Mouse (Mus musculus): ENCODE results near the gene Bet1l. TPM values are rescaled to one million over a fixed set of nuclear protein-coding genes. Genes with fewer than 3 reads are reported as not detected.
A peak's percentile ranks its signal among the peaks of the same experiment; 100 is the strongest.

Gene Bet1l
- polyA plus RNA-seq, 1 experiment from 2014 or later: 44.3 TPM

DNA sequence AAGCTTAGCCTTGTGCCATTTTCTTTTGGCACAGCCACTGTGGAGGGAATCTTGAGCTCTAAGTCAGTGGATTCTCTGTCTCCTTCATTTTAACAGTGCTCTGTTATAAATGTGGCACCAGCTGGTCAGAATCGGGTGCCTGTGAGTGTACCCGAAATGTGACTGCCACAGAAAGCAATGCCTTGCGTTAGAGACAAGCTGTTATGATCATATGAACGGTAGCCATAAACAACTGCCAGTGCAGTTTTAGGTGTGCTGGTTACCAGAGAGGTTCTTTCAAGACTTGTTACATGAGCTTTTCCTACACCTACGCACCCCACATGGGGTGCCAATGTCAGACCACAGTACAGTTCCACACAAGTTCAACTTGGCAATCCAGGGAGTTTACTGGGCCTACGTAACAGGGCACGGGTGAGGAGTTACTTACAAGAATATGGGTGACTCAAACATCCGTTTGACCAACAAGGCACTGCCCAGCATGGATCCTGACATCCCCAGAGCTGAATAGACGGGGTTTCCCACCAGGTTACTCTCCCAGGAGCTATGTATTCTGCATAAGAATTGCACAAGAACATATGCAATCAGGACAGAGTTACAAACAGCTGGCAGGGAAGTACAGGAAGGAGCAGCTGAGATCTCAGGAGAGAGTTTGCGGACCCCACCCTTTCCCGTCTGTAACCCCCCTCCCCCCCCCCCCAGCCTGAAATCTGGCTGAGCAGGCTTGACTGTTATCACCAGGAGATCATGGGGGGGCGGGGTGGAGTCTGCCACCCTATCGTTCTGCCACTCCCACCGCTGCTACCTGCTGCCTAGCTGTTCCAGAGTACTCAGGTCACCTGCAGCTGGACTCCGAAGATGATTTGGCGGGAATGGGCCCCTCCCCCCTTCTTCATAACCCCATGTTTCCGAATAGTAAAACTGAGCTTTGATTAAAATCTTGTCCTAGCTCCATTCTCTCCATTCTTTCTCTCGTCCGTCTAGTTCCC, 16.3 kb downstream of the Bet1l start:
- Histone ChIP-seq H3K9ac (no peak overlapping the region), H3K27ac (replicated peaks) (no peak overlapping the region), H3K36me3 (no peaks in the 10 kb centered on the region), H3K9me3 (no peaks in the 10 kb centered on the region), H3K4me1 (replicated peaks) (no peaks in the 10 kb centered on the region), H3K4me2 (no peak overlapping the region), H3K27me3 (peaks cover 7% of the 10 kb centered on the region; the same call in 1 of the 2 replicates), H3K4me3 (no peak overlapping the region)
- WGBS: 39% methylated on average over 19 of the region's 19 CpGs
- ATAC-seq (ENCODE audit: low FRiP score, low read depth): no peak

DNA sequence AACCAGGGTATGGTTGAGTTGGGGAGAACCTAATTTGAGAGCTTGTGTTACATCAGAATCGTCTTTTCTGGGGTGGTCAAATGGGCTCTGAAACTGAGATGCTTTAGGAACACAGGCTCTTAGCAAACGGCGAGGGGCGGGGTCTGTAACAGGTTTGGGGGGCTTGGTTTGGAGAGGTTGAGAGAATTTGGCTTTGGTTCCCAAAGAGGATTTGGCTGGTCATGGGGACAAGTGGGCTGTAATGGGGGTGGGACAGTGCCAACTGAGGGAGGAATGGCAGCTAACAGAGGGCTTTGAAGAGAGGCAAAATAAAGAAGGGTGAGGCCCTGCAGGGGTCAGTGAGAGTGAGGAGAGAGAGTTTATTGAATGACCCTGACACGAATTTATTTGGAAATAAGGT, 17.8 kb downstream of the Bet1l start:
- Histone ChIP-seq H3K4me3 (no peak overlapping the region), H3K4me1 (replicated peaks) (no peaks in the 10 kb centered on the region), H3K4me2 (no peak overlapping the region), H3K9ac (no peak overlapping the region), H3K36me3 (no peaks in the 10 kb centered on the region), H3K27ac (replicated peaks) (no peak overlapping the region), H3K9me3 (no peaks in the 10 kb centered on the region), H3K27me3 (peaks cover 7% of the 10 kb centered on the region; the same call in 1 of the 2 replicates)
- ATAC-seq (ENCODE audit: low FRiP score, low read depth): no peak
- 70% methylated on average over 5 of the region's 5 CpGs for WGBS

DNA sequence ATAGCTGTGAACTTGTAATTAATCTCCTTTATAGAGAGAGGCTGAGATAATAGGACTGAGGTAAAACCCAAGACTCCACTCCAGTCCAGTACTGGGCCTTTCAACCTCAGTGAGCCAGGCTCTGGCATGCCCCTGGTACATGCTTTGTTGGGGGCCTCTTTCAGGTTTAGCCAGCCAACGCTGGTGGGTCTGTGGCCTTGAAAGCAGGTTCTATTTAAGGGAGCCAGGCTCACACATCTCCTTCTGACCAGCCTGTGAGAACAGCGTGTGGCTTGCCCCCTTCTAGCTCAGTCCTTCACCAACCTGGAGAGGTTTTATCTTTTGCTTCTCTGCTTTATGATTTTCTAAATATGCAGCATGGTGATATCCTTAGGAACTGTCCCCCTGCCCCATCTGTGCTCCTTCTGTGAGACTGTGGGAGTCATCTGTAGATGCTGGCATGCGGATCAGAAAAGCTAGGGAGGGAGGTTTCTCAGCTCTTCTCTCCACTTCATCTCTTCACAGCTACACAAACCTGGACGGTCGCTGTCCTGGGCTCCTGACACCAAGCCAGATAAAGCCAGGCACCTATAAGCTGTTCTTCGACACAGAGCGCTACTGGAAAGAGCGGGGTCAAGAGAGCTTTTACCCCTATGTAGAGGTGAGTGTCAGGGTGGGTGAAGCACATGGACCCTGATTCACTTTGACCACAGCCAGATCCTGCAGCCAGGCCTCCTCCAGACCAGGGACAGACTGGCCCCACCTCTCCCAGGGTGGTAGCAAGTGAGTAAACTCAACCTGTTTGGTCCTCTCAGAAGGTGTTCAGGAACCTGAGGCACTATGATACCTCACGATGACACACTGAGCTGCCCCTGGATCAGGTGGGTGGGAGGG, 20.9 kb downstream of the Bet1l start:
- Histone ChIP-seq H3K4me3 (no peak overlapping the region), H3K27ac (replicated peaks) (no peak overlapping the region), H3K27me3 (peaks cover 5% of the 10 kb centered on the region; the same call in 1 of the 2 replicates), H3K4me2 (no peak overlapping the region), H3K4me1 (replicated peaks) (no peaks in the 10 kb centered on the region), H3K9me3 (no peaks in the 10 kb centered on the region), H3K36me3 (no peaks in the 10 kb centered on the region), H3K9ac (no peak overlapping the region)
- 89% methylated on average over 9 of the region's 9 CpGs for whole genome bisulfite sequencing
- ATAC-seq (ENCODE audit: low FRiP score, low read depth): no peak

DNA sequence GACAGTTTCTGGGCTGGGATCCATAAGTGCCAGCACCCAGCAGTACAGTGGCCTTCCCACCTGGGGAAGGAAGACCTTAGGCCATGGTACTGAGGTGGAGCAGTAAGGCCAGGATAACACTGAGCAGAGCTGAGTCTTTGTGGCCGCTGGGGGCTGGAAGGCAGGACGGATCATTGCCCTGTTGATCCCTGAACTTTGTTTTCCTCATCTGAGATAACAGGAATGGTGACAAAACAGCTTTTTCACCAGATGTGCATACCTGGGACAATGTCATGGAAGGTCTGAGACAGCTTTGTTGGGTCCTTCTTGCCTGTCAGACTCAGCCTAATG, 21.7 kb downstream of the Bet1l start:
- no peaks in the 10 kb centered on the region for H3K36me3 ChIP-seq
- no peak overlapping the region for H3K4me2 ChIP-seq
- H3K4me3 ChIP-seq: no peak overlapping the region
- H3K27me3 ChIP-seq: peaks cover under 1% of the 10 kb centered on the region; the same call in 1 of the 2 replicates
- 85% methylated on average over 2 of the region's 2 CpGs for WGBS
- H3K9me3 ChIP-seq: no peaks in the 10 kb centered on the region
- no peak overlapping the region for H3K27ac ChIP-seq (replicated peaks)
- H3K9ac ChIP-seq: no peak overlapping the region
- peak; percentile 27; the same call in 1 of the 2 replicates for ATAC-seq (ENCODE audit: low FRiP score, low read depth)
- no peaks in the 10 kb centered on the region for H3K4me1 ChIP-seq (replicated peaks)

DNA sequence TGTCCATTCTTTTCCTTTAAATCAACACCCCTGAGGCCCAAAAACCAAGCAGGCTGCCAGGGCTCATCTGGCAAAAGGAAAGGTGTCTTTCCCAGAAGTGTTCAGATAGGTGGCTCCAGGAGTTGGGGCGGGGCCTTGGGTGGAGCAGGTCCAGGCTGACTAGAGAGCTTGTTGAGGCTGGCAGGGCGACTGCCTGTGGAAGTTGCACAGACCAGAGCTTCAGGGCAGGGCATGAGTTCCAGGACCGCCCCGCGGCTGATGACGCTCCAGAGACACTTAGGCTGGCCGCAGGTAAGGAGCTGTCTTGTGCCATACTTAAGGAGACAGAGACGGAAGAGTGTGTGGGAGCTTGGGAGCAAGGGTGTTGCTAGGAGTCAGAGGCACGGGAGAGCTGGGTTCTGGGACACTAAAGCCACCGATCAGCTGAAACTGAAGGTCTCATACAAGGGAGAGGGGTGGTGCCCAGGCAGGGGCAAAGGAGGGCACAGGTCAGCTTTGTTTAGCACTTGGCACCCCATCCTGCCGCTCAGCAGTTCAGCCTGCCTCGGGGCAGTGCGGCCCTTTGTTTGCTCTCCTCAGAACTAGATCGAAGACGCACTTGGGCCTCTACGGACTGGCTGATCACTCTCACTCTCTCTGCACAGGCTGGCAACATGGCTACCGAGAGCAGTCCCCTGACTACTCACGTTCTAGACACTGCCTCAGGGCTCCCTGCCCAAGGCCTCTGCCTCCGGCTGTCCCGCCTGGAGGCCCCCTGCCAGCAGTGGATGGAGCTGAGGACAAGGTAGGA, 22.2 kb downstream of the Bet1l start, which contains the start of gene Urah:
Gene Urah, plus strand, starts transcription at position 51 of the 790 bp plus-strand sequence.
- ATAC-seq (ENCODE audit: low FRiP score, low read depth): no peak
- Histone ChIP-seq H3K4me2 (no peak within 1 kb of the TSS), H3K4me3 (no peak within 1 kb of the TSS), H3K9ac (no peak within 1 kb of the TSS), H3K9me3 (no peaks in the 10 kb centered on the region), H3K27ac (replicated peaks) (no peak within 1 kb of the TSS), H3K36me3 (no peaks in the 10 kb centered on the region), H3K4me1 (replicated peaks) (no peaks in the 10 kb centered on the region), H3K27me3 (no peaks in the 10 kb centered on the region)
- 48% methylated on average over 20 of the region's 20 CpGs for WGBS

DNA sequence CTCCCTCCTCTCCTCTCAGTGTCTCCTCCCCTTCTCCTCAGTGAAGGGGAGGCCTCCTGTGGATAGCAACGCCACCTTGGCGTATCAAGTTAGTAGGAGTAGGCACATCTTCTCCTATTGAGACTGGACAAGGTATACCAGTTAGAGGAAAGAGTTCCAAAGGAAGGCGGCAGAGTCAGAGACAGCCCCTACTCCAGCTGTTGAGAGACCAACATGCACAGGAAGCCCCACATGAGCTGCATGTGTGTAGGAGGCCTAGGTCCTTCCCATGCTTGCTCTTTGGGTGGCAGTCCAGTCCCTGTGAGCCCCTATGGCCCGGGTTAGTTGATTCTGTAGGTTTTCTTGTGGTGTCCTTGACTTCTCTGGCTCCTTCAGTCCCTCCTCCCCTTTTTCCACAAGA, 24.0 kb downstream of the Bet1l start:
- no peak overlapping the region for H3K4me3 ChIP-seq
- no peaks in the 10 kb centered on the region for H3K36me3 ChIP-seq
- ATAC-seq (ENCODE audit: low FRiP score, low read depth): no peak
- H3K4me2 ChIP-seq: no peak overlapping the region
- no peaks in the 10 kb centered on the region for H3K27me3 ChIP-seq
- no peaks in the 10 kb centered on the region for H3K4me1 ChIP-seq (replicated peaks)
- H3K27ac ChIP-seq (replicated peaks): no peak overlapping the region
- H3K9me3 ChIP-seq: no peaks in the 10 kb centered on the region
- no peak overlapping the region for H3K9ac ChIP-seq
- WGBS: 80% methylated on average over 4 of the region's 4 CpGs

DNA sequence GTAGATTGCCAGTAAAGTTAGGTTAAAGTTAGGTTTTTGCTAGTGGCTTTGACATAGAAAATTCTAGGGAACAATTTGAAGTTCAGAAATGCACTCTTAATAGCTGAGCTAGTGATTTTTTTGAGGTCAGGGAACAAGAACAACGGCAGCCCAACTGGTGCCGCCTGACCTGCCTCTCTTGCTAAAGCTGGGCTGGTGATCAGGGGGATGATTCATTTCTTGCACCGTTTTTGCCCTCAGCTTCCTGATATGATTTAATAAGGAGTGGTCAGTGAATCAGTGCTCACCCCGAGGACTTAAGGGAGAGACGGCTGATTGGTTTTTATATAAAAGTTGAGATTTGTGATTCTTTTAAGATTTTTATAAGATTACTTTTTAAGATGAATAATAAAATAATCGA, 25.9 kb downstream of the Bet1l start:
- H3K27me3 ChIP-seq: no peaks in the 10 kb centered on the region
- no peaks in the 10 kb centered on the region for H3K9me3 ChIP-seq
- H3K4me3 ChIP-seq: no peak overlapping the region
- WGBS: 69% methylated on average over 6 of the region's 6 CpGs
- H3K27ac ChIP-seq (replicated peaks): no peak overlapping the region
- H3K4me1 ChIP-seq (replicated peaks): 0 out of 2 replicates have a peak, but pooled peaks cover 4% of the 10 kb centered on the region
- no peak overlapping the region for H3K4me2 ChIP-seq
- H3K9ac ChIP-seq: no peak overlapping the region
- ATAC-seq (ENCODE audit: low FRiP score, low read depth): no peak
- no peaks in the 10 kb centered on the region for H3K36me3 ChIP-seq

DNA sequence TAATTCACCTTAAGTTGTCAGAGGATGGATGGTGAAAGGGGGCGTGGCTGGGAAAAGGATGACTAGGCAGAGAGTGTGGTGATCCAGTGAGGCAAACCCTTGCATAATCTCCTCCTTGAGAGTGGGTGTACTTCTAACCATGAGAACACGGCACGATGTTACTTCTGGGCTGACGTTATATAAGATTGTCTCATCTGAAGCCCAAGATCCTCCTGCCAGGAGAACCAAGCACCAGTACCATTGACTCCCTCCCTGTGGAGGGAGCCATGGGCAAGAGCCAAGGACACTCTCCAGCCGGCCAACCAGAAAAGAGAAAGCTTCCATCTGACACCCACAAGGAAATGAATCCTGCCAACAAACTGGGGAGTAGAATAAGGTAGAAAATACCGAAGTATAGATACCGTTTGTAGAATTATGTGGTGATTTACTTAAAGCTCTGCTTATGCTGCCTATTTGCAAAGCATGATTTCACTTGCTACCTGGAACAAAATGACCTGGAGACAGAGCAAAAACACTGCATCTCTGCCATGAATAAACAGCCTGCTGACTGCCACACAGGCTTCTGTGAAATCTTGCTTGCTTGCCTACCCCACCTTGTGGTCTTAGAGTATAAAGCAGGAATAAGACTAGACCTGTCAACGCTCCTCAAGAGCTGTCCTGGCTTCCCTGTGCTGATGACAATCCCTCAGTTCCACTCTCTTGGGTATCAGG, 29.1 kb downstream of the Bet1l start:
- Histone ChIP-seq H3K36me3 (no peaks in the 10 kb centered on the region), H3K27me3 (0 out of 2 replicates have a peak, but pooled peaks cover 3% of the 10 kb centered on the region), H3K9ac (peak overlapping the region; percentile 17; the same call in 1 of the 2 replicates), H3K4me3 (no peak overlapping the region), H3K27ac (replicated peaks) (0 out of 2 replicates have a peak overlapping the region, but pooled peaks have one; percentile 42), H3K9me3 (no peaks in the 10 kb centered on the region), H3K4me2 (0 out of 2 replicates have a peak overlapping the region, but pooled peaks have one; percentile 1), H3K4me1 (replicated peaks) (0 out of 2 replicates have a peak, but pooled peaks cover 4% of the 10 kb centered on the region)
- WGBS: 46% methylated on average over 8 of the region's 8 CpGs
- ATAC-seq (ENCODE audit: low FRiP score, low read depth): peak; percentile 66; the same call in 1 of the 2 replicates

DNA sequence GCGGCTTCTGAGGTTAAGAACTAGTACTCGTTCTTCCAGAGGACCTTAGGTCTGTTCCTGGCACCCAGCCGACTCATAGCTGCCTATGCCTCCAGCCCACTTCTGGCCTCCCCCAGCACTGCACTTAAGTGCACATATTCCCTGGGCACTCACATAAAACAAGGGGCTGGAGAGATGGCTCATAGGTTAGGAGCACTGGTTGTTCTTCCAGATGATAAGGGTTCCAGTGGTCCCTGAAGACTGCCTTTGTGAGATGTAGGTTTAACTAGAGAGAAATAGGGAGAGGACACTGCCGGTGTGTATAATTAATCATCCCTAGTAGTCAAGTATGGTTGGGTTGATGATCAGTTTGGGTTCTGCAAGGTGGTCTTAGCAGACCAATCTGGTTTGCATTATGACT, 34.6 kb downstream of the Bet1l start:
- Histone ChIP-seq H3K4me2 (no peak overlapping the region), H3K9ac (no peak overlapping the region), H3K4me3 (no peak overlapping the region), H3K36me3 (peaks cover 5% of the 10 kb centered on the region), H3K27me3 (0 out of 2 replicates have a peak, but pooled peaks cover 3% of the 10 kb centered on the region), H3K27ac (replicated peaks) (no peak overlapping the region), H3K9me3 (no peaks in the 10 kb centered on the region), H3K4me1 (replicated peaks) (peaks cover 18% of the 10 kb centered on the region)
- no peak for ATAC-seq (ENCODE audit: low FRiP score, low read depth)
- 91% methylated on average over 4 of the region's 4 CpGs for WGBS

DNA sequence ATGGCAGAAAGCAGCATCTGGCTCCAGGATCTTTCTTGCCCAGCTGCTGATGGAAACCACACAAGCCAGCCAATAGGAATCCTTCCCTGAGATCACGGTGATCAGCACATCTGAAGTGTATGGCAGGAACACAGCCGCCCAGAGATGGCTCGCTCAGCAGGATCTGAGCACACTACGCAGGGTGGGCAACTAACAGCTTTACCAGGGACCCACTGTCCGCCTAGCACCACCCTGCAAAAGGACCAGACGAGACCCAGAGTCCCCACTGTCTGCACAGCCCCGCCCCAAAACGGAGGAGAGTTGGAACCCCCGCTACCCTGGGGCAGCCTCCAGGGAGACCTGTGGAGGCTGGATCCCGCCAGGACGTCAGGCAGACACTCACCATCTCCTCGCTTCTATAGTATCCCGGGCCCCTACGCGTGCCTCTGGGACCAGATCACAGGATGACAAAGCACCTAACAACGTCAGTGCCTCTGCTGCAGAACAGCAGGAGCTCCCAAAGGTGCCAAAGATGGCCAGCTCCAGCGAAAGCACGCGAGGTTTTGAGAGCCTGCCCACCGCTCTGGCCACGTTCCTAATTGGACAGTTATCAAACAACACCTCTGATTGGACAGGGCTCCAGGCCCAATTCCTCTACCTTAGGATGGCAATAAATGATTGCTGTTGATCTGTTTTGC, 35.6 kb downstream of the Bet1l start, which contains the start of gene Zfp941:
Gene Zfp941, minus strand, starts transcription at position 526 of the 677 bp plus-strand sequence.
- H3K4me3 ChIP-seq: peak within 1 kb of the TSS; percentile 67
- ATAC-seq (ENCODE audit: low FRiP score, low read depth): peak; percentile 93
- 3% methylated on average over 21 of the region's 21 CpGs for WGBS
- peaks cover 9% of the 10 kb centered on the region for H3K36me3 ChIP-seq
- H3K9ac ChIP-seq: peak within 1 kb of the TSS; percentile 67
- peak within 1 kb of the TSS; percentile 59 for H3K4me2 ChIP-seq
- peaks cover 27% of the 10 kb centered on the region for H3K4me1 ChIP-seq (replicated peaks)
- peak within 1 kb of the TSS; percentile 94 for H3K27ac ChIP-seq (replicated peaks)
- no peaks in the 10 kb centered on the region for H3K9me3 ChIP-seq
- 0 out of 2 replicates have a peak, but pooled peaks cover 3% of the 10 kb centered on the region for H3K27me3 ChIP-seq
